In genomic region chr7:90061701-90062100, GRCm38 (mm10) we compare ENCODE assay signal across 12 mouse cellular contexts.
A peak's percentile ranks its signal among the peaks of the same experiment; 100 is the strongest.
DNase-seq lines count a peak whose midpoint lies in the region; ATAC-seq and TF ChIP-seq lines count a peak whose summit lies in the region.
"Had no signal": no experiment of that assay in that cellular context is flagged by ENCODE, and none has a peak within 500 bp of the region (broad histone marks: within the 10 kb centered on the region; RNA-seq: fewer than 3 reads in every experiment).

No protein-coding gene starts in this region.

- H3K9ac ChIP-seq in heart, embryonic 13.5 days, result no peak overlapping the region
- no peak overlapping the region for H3K9ac ChIP-seq in lung, embryonic 14.5 days
- no peak overlapping the region for H3K9ac ChIP-seq in intestine, embryonic 16.5 days (ENCODE audit: low read depth, low read length)
- H3K9ac ChIP-seq in stomach, embryonic 16.5 days (ENCODE audit: low read length), result no peak overlapping the region; the same call in 1 of the 2 replicates
- H3K9ac ChIP-seq in hindbrain, embryonic 11.5 days (ENCODE audit: low read depth, low read length), result no peak overlapping the region

- intact Hi-C loops in heart, postnatal 10 days (cut with DNase I), result no loop called here

- no peaks in the 10 kb centered on the region for H3K36me3 ChIP-seq in heart, embryonic 13.5 days
- no peaks in the 10 kb centered on the region for H3K36me3 ChIP-seq in lung, embryonic 14.5 days (ENCODE audit: insufficient read depth)
- no peaks in the 10 kb centered on the region for H3K36me3 ChIP-seq in intestine, embryonic 16.5 days (ENCODE audit: control insufficient read depth, insufficient read depth, low read length)
- no peaks in the 10 kb centered on the region for H3K36me3 ChIP-seq in stomach, embryonic 16.5 days (ENCODE audit: control insufficient read depth, insufficient read depth, low read length)
- H3K36me3 ChIP-seq in hindbrain, embryonic 11.5 days (ENCODE audit: control insufficient read depth, insufficient read depth, low read length), result no peaks in the 10 kb centered on the region

- peaks cover 36% of the 10 kb centered on the region for H3K4me1 ChIP-seq in heart, embryonic 13.5 days
- H3K4me1 ChIP-seq in lung, embryonic 14.5 days (ENCODE audit: insufficient read depth), result peaks cover 24% of the 10 kb centered on the region
- peaks cover 7% of the 10 kb centered on the region for H3K4me1 ChIP-seq in intestine, embryonic 16.5 days (ENCODE audit: control insufficient read depth, insufficient read depth, low read length)
- peaks cover 31% of the 10 kb centered on the region for H3K4me1 ChIP-seq in stomach, embryonic 16.5 days (ENCODE audit: control insufficient read depth, insufficient read depth, low read length)
- H3K4me1 ChIP-seq in hindbrain, embryonic 11.5 days (replicated peaks; ENCODE audit: control insufficient read depth, insufficient read depth, low read length), result no peaks in the 10 kb centered on the region

- H3K4me2 ChIP-seq in heart, embryonic 13.5 days, result no peak overlapping the region
- peak overlapping the region; percentile 45 for H3K4me2 ChIP-seq in lung, embryonic 14.5 days
- no peak overlapping the region for H3K4me2 ChIP-seq in intestine, embryonic 16.5 days (ENCODE audit: low read depth, low read length)
- H3K4me2 ChIP-seq in stomach, embryonic 16.5 days (ENCODE audit: low read depth, low read length), result peak overlapping the region; percentile 40
- H3K4me2 ChIP-seq in hindbrain, embryonic 11.5 days (replicated peaks; ENCODE audit: low read depth, low read length), result no peak overlapping the region

- whole genome bisulfite sequencing in heart, embryonic 13.5 days, result 54% methylated on average over 7 of the region's 7 CpGs
- WGBS in lung, embryonic 14.5 days, result 21% methylated on average over 7 of the region's 7 CpGs
- WGBS in intestine, embryonic 16.5 days, result 52% methylated on average over 7 of the region's 7 CpGs
- 48% methylated on average over 7 of the region's 7 CpGs for WGBS in stomach, embryonic 16.5 days
- WGBS in hindbrain, embryonic 11.5 days, result 83% methylated on average over 7 of the region's 7 CpGs

- no peak overlapping the region for H3K4me3 ChIP-seq in heart, embryonic 13.5 days
- no peak overlapping the region for H3K4me3 ChIP-seq in lung, embryonic 14.5 days (ENCODE audit: low read depth, low read length)
- no peak overlapping the region for H3K4me3 ChIP-seq in intestine, embryonic 16.5 days (ENCODE audit: low read length)
- H3K4me3 ChIP-seq in stomach, embryonic 16.5 days (replicated peaks; ENCODE audit: low read length), result no peak overlapping the region
- no peak overlapping the region for H3K4me3 ChIP-seq in hindbrain, embryonic 11.5 days (ENCODE audit: low read depth, low read length)

- no peak for ATAC-seq in heart, embryonic 13.5 days (ENCODE audit: extremely low read depth, insufficient number of reproducible peaks, low FRiP score, low TSS enrichment)
- peak; percentile 35; the same call in 1 of the 2 replicates for ATAC-seq in lung, embryonic 14.5 days (ENCODE audit: insufficient read depth)
- no peak for ATAC-seq in intestine, embryonic 16.5 days
- ATAC-seq in stomach, embryonic 16.5 days (ENCODE audit: insufficient read depth, low FRiP score), result no peak
- no peak for ATAC-seq in hindbrain, embryonic 11.5 days (ENCODE audit: low FRiP score)
- ATAC-seq: hindbrain, embryonic 16.5 days had no signal

- no peaks in the 10 kb centered on the region for H3K27me3 ChIP-seq in heart, embryonic 13.5 days (replicated peaks)
- no peaks in the 10 kb centered on the region for H3K27me3 ChIP-seq in lung, embryonic 14.5 days (ENCODE audit: insufficient read depth, low read length)
- H3K27me3 ChIP-seq in intestine, embryonic 16.5 days (replicated peaks; ENCODE audit: control insufficient read depth, insufficient read depth, low read length), result no peaks in the 10 kb centered on the region
- no peaks in the 10 kb centered on the region for H3K27me3 ChIP-seq in stomach, embryonic 16.5 days (ENCODE audit: control insufficient read depth, insufficient read depth, low read length)
- H3K27me3 ChIP-seq in hindbrain, embryonic 11.5 days (ENCODE audit: control insufficient read depth, insufficient read depth, low read length), result no peaks in the 10 kb centered on the region

- H3K9me3 ChIP-seq in heart, embryonic 13.5 days, result no peaks in the 10 kb centered on the region
- H3K9me3 ChIP-seq in lung, embryonic 14.5 days (ENCODE audit: low read depth, low read length), result no peaks in the 10 kb centered on the region
- no peaks in the 10 kb centered on the region for H3K9me3 ChIP-seq in intestine, embryonic 16.5 days (ENCODE audit: control insufficient read depth, low read length)
- H3K9me3 ChIP-seq in stomach, embryonic 16.5 days (replicated peaks; ENCODE audit: control insufficient read depth, low read length), result no peaks in the 10 kb centered on the region
- no peaks in the 10 kb centered on the region for H3K9me3 ChIP-seq in hindbrain, embryonic 11.5 days (ENCODE audit: control insufficient read depth, low read length)

- H3K27ac ChIP-seq in heart, embryonic 13.5 days (replicated peaks), result peak overlapping the region; percentile 67
- H3K27ac ChIP-seq in lung, embryonic 14.5 days (ENCODE audit: low read depth), result peak overlapping the region; percentile 89
- H3K27ac ChIP-seq in intestine, embryonic 16.5 days (ENCODE audit: low read length), result peak overlapping the region; percentile 81
- peak overlapping the region; percentile 87 for H3K27ac ChIP-seq in stomach, embryonic 16.5 days (ENCODE audit: low read length)
- H3K27ac ChIP-seq in hindbrain, embryonic 11.5 days (ENCODE audit: low read depth, low read length), result no peak overlapping the region

- TF ChIP-seq CTCF in lung, embryonic 14.5 days (IDR thresholded peaks at IDR 0.05; ENCODE audit: low read depth), result no peak

- no peak for DNase-seq in heart, postnatal 10 days
- DNase-seq in lung, embryonic 14.5 days, result peak; percentile 84
- no peak for DNase-seq in lung, postnatal 25 days (ENCODE audit: low spot score)
- DNase-seq in right cerebral cortex, adult 18-20 months, result no peak
- no peak for DNase-seq in hindbrain, embryonic 11.5 days (ENCODE audit: low spot score)
- DNase-seq: cerebellum, adult 9-11 months; left cerebral cortex, postnatal 4 days; thymus, adult 2 months had no signal

Comparison
In these comparisons a context has a peak if more than half of its experiments do, and no peak if none do; other contexts are left out.
1. H3K4me2 ChIP-seq: peak in lung, embryonic 14.5 days (single experiment) and stomach, embryonic 16.5 days (single experiment); none in heart, embryonic 13.5 days (single experiment), intestine, embryonic 16.5 days (single experiment) and hindbrain, embryonic 11.5 days (single experiment).